Mouse (Mus musculus): ENCODE data around the gene Crtam. TPM values are rescaled to one million over a fixed set of nuclear protein-coding genes. Genes with fewer than 3 reads are reported as not detected.

Crtam gene
- total and polyA plus RNA-seq, 2 experiments from 2014 or later: not detected

GRCm38 (mm10) chr9:41041404-41041803, 37.0 kb upstream of the Crtam start:
- peak; percentile 10 for DNase-seq (ENCODE audit: low spot score)
- Histone ChIP-seq H3K4me1 (ENCODE audit: control insufficient read depth, insufficient read depth) (no peaks in the 10 kb centered on the region; the same call in 1 of the 2 replicates), H3K9ac (replicated peaks; ENCODE audit: low read depth, low read length) (no peak overlapping the region), H3K27ac (ENCODE audit: low read depth) (0 out of 2 replicates have a peak overlapping the region, but pooled peaks have one; percentile 0), H3K4me3 (ENCODE audit: low read depth, low read length) (no peak overlapping the region), H3K36me3 (replicated peaks; ENCODE audit: control insufficient read depth, insufficient read depth, low read length) (peaks cover 21% of the 10 kb centered on the region; the same call in 1 of the 2 replicates), H3K9me3 (replicated peaks; ENCODE audit: control insufficient read depth, low read length) (no peaks in the 10 kb centered on the region), H3K27me3 (ENCODE audit: control insufficient read depth, insufficient read depth, low read length) (no peaks in the 10 kb centered on the region), H3K4me2 (ENCODE audit: low read depth, low read length) (no peak overlapping the region)
- TF ChIP-seq EP300 (IDR thresholded peaks at IDR 0.05; ENCODE audit: low read depth): no peak
- TF ChIP-seq CTCF (IDR thresholded peaks at IDR 0.05; ENCODE audit: low read depth): no peak
- WGBS: 42% methylated on average over 3 of the region's 3 CpGs
- no peak for ATAC-seq (ENCODE audit: insufficient read depth, low read depth)

- DNase-seq (ENCODE audit: low spot score) (no peak), ATAC-seq (ENCODE audit: insufficient read depth, low read depth) (no peak)
- H3K9ac ChIP-seq (replicated peaks; ENCODE audit: low read depth, low read length): no peak overlapping the region
- H3K27ac ChIP-seq (ENCODE audit: low read depth): no peak overlapping the region
- H3K27me3 ChIP-seq (ENCODE audit: control insufficient read depth, insufficient read depth, low read length): no peaks in the 10 kb centered on the region
- 80% methylated on average over 9 of the region's 9 CpGs for WGBS
- TF ChIP-seq EP300 (IDR thresholded peaks at IDR 0.05; ENCODE audit: low read depth) (no peak), CTCF (IDR thresholded peaks at IDR 0.05; ENCODE audit: low read depth) (no peak)
- no peaks in the 10 kb centered on the region; the same call in 1 of the 2 replicates for H3K4me1 ChIP-seq (ENCODE audit: control insufficient read depth, insufficient read depth)
- H3K36me3 ChIP-seq (replicated peaks; ENCODE audit: control insufficient read depth, insufficient read depth, low read length): peaks cover 24% of the 10 kb centered on the region
- H3K9me3 ChIP-seq (replicated peaks; ENCODE audit: control insufficient read depth, low read length): no peaks in the 10 kb centered on the region
- H3K4me2 ChIP-seq (ENCODE audit: low read depth, low read length): no peak overlapping the region
- H3K4me3 ChIP-seq (ENCODE audit: low read depth, low read length): no peak overlapping the region
These were observed 33.8 kb upstream of the Crtam start for GRCm38 (mm10) chr9:41038150-41038664.

GRCm38 (mm10) chr9:41031590-41032489, 27.4 kb upstream of the Crtam start:
- ATAC-seq (ENCODE audit: insufficient read depth, low read depth): no peak

GRCm38 (mm10) chr9:41029827-41030226, 25.4 kb upstream of the Crtam start:
- no peak overlapping the region for H3K27ac ChIP-seq (ENCODE audit: low read depth)
- H3K36me3 ChIP-seq (replicated peaks; ENCODE audit: control insufficient read depth, insufficient read depth, low read length): no peaks in the 10 kb centered on the region; the same call in 1 of the 2 replicates
- TF ChIP-seq EP300 (IDR thresholded peaks at IDR 0.05; ENCODE audit: low read depth) (no peak), CTCF (IDR thresholded peaks at IDR 0.05; ENCODE audit: low read depth) (peak; percentile 32; the same call in 1 of the 2 replicates)
- 73% methylated on average over 6 of the region's 6 CpGs for WGBS
- DNase-seq (ENCODE audit: low spot score) (no peak), ATAC-seq (ENCODE audit: insufficient read depth, low read depth) (no peak)
- no peaks in the 10 kb centered on the region for H3K27me3 ChIP-seq (ENCODE audit: control insufficient read depth, insufficient read depth, low read length)
- H3K9ac ChIP-seq (replicated peaks; ENCODE audit: low read depth, low read length): no peak overlapping the region
- no peaks in the 10 kb centered on the region for H3K4me1 ChIP-seq (ENCODE audit: control insufficient read depth, insufficient read depth)
- H3K9me3 ChIP-seq (replicated peaks; ENCODE audit: control insufficient read depth, low read length): no peaks in the 10 kb centered on the region
- no peak overlapping the region for H3K4me3 ChIP-seq (ENCODE audit: low read depth, low read length)
- H3K4me2 ChIP-seq (ENCODE audit: low read depth, low read length): no peak overlapping the region

More at GRCm38 (mm10) chr9:41031590-41032489, 27.4 kb upstream of the Crtam start:
- H3K9ac ChIP-seq (replicated peaks; ENCODE audit: low read depth, low read length): no peak overlapping the region
- 36% methylated on average over 18 of the region's 18 CpGs for WGBS
- H3K27ac ChIP-seq (ENCODE audit: low read depth): no peak overlapping the region
- TF ChIP-seq CTCF (IDR thresholded peaks at IDR 0.05; ENCODE audit: low read depth): no peak
- no peak for TF ChIP-seq EP300 (IDR thresholded peaks at IDR 0.05; ENCODE audit: low read depth)
- DNase-seq (ENCODE audit: low spot score): no peak
- no peak overlapping the region for H3K4me2 ChIP-seq (ENCODE audit: low read depth, low read length)
- no peaks in the 10 kb centered on the region for H3K27me3 ChIP-seq (ENCODE audit: control insufficient read depth, insufficient read depth, low read length)
- no peaks in the 10 kb centered on the region for H3K4me1 ChIP-seq (ENCODE audit: control insufficient read depth, insufficient read depth)
- no peak overlapping the region for H3K4me3 ChIP-seq (ENCODE audit: low read depth, low read length)
- H3K36me3 ChIP-seq (replicated peaks; ENCODE audit: control insufficient read depth, insufficient read depth, low read length): peaks cover 6% of the 10 kb centered on the region; the same call in 1 of the 2 replicates
- H3K9me3 ChIP-seq (replicated peaks; ENCODE audit: control insufficient read depth, low read length): no peaks in the 10 kb centered on the region

- WGBS: 47% methylated on average over 5 of the region's 5 CpGs
- H3K4me3 ChIP-seq (ENCODE audit: low read depth, low read length): no peak overlapping the region
- ATAC-seq (ENCODE audit: insufficient read depth, low read depth): no peak
- no peak overlapping the region for H3K27ac ChIP-seq (ENCODE audit: low read depth)
- H3K27me3 ChIP-seq (ENCODE audit: control insufficient read depth, insufficient read depth, low read length): no peaks in the 10 kb centered on the region
- TF ChIP-seq EP300 (IDR thresholded peaks at IDR 0.05; ENCODE audit: low read depth) (no peak), CTCF (IDR thresholded peaks at IDR 0.05; ENCODE audit: low read depth) (peak; percentile 44)
- H3K4me1 ChIP-seq (ENCODE audit: control insufficient read depth, insufficient read depth): no peaks in the 10 kb centered on the region
- H3K9ac ChIP-seq (replicated peaks; ENCODE audit: low read depth, low read length): no peak overlapping the region
- peaks cover under 1% of the 10 kb centered on the region; the same call in 1 of the 2 replicates for H3K36me3 ChIP-seq (replicated peaks; ENCODE audit: control insufficient read depth, insufficient read depth, low read length)
- H3K9me3 ChIP-seq (replicated peaks; ENCODE audit: control insufficient read depth, low read length): no peaks in the 10 kb centered on the region
- no peak overlapping the region for H3K4me2 ChIP-seq (ENCODE audit: low read depth, low read length)
- peak; percentile 27 for DNase-seq (ENCODE audit: low spot score)
These were observed 24.0 kb upstream of the Crtam start for GRCm38 (mm10) chr9:41028470-41028869.
